Mouse (Mus musculus): ENCODE results near the gene Ccdc97. TPM values are rescaled to one million over a fixed set of nuclear protein-coding genes. Genes with fewer than 3 reads are reported as not detected.

Gene Ccdc97
- polyA plus RNA-seq, 1 experiment: 69.2 TPM

- DNase-seq: no peak
- TF ChIP-seq CTCF (IDR thresholded peaks at IDR 0.05; ENCODE audit: insufficient read depth, low read length): no peak
- no peak for TF ChIP-seq POLR2A (IDR thresholded peaks at IDR 0.05; ENCODE audit: borderline replicate concordance, extremely low read depth, low read depth, low read length)
- 65% methylated on average over 5 of the region's 5 CpGs for WGBS
- Histone ChIP-seq H3K4me3 (replicated peaks; ENCODE audit: extremely low read depth, low read depth, low read length) (no peak overlapping the region), H3K4me1 (ENCODE audit: control insufficient read depth, insufficient read depth, low read length) (peaks cover 25% of the 10 kb centered on the region)
Measured at GRCm38 (mm10) chr7:25711165-25711564, 7.7 kb downstream of the Ccdc97 start.

- WGBS: 8% methylated on average over 7 of the region's 7 CpGs
- no peak overlapping the region for H3K4me3 ChIP-seq (replicated peaks; ENCODE audit: extremely low read depth, low read depth, low read length)
- TF ChIP-seq CTCF (IDR thresholded peaks at IDR 0.05; ENCODE audit: insufficient read depth, low read length) (no peak), POLR2A (IDR thresholded peaks at IDR 0.05; ENCODE audit: borderline replicate concordance, extremely low read depth, low read depth, low read length) (peak; percentile 12; the same call in 1 of the 2 replicates)
- H3K4me1 ChIP-seq (ENCODE audit: control insufficient read depth, insufficient read depth, low read length): peaks cover 29% of the 10 kb centered on the region
- DNase-seq: no peak
Measured at GRCm38 (mm10) chr7:25710519-25711130, 8.3 kb downstream of the Ccdc97 start.

- 15% methylated on average over 12 of the region's 12 CpGs for WGBS
- peaks cover 29% of the 10 kb centered on the region for H3K4me1 ChIP-seq (ENCODE audit: control insufficient read depth, insufficient read depth, low read length)
- TF ChIP-seq CTCF (IDR thresholded peaks at IDR 0.05; ENCODE audit: insufficient read depth, low read length): no peak
- TF ChIP-seq POLR2A (IDR thresholded peaks at IDR 0.05; ENCODE audit: borderline replicate concordance, extremely low read depth, low read depth, low read length): no peak
- no peak for DNase-seq
- H3K4me3 ChIP-seq (replicated peaks; ENCODE audit: extremely low read depth, low read depth, low read length): no peak overlapping the region
Measured at GRCm38 (mm10) chr7:25709961-25710360, 8.9 kb downstream of the Ccdc97 start.

- TF ChIP-seq CTCF (IDR thresholded peaks at IDR 0.05; ENCODE audit: insufficient read depth, low read length) (no peak), POLR2A (IDR thresholded peaks at IDR 0.05; ENCODE audit: borderline replicate concordance, extremely low read depth, low read depth, low read length) (no peak; the same call in 1 of the 2 replicates)
- H3K4me3 ChIP-seq (replicated peaks; ENCODE audit: extremely low read depth, low read depth, low read length): peak overlapping the region; percentile 0
- WGBS: 24% methylated on average over 15 of the region's 15 CpGs
- peak; percentile 48 for DNase-seq
- H3K4me1 ChIP-seq (ENCODE audit: control insufficient read depth, insufficient read depth, low read length): peaks cover 29% of the 10 kb centered on the region
Measured at GRCm38 (mm10) chr7:25707581-25708292, 11.2 kb downstream of the Ccdc97 start.

GRCm38 (mm10) chr7:25706578-25707170 is 12.2 kb downstream of the Ccdc97 start:
- peaks cover 29% of the 10 kb centered on the region for H3K4me1 ChIP-seq (ENCODE audit: control insufficient read depth, insufficient read depth, low read length)
- H3K4me3 ChIP-seq (replicated peaks; ENCODE audit: extremely low read depth, low read depth, low read length): no peak overlapping the region
- DNase-seq: no peak
- no peak for TF ChIP-seq POLR2A (IDR thresholded peaks at IDR 0.05; ENCODE audit: borderline replicate concordance, extremely low read depth, low read depth, low read length)
- TF ChIP-seq CTCF (IDR thresholded peaks at IDR 0.05; ENCODE audit: insufficient read depth, low read length): no peak
- 38% methylated on average over 7 of the region's 7 CpGs for WGBS

GRCm38 (mm10) chr7:25705801-25706251 is 13.1 kb downstream of the Ccdc97 start:
- no peak overlapping the region for H3K4me3 ChIP-seq (replicated peaks; ENCODE audit: extremely low read depth, low read depth, low read length)
- peaks cover 29% of the 10 kb centered on the region for H3K4me1 ChIP-seq (ENCODE audit: control insufficient read depth, insufficient read depth, low read length)
- 30% methylated on average over 6 of the region's 6 CpGs for WGBS
- DNase-seq: no peak
- TF ChIP-seq POLR2A (IDR thresholded peaks at IDR 0.05; ENCODE audit: borderline replicate concordance, extremely low read depth, low read depth, low read length) (no peak), CTCF (IDR thresholded peaks at IDR 0.05; ENCODE audit: insufficient read depth, low read length) (no peak)

GRCm38 (mm10) chr7:25704716-25705364 is 14.0 kb downstream of the Ccdc97 start:
- H3K4me1 ChIP-seq (ENCODE audit: control insufficient read depth, insufficient read depth, low read length): peaks cover 19% of the 10 kb centered on the region
- TF ChIP-seq POLR2A (IDR thresholded peaks at IDR 0.05; ENCODE audit: borderline replicate concordance, extremely low read depth, low read depth, low read length): no peak
- no peak for TF ChIP-seq CTCF (IDR thresholded peaks at IDR 0.05; ENCODE audit: insufficient read depth, low read length)
- 57% methylated on average over 37 of the region's 37 CpGs for WGBS
- DNase-seq: no peak
- no peak overlapping the region for H3K4me3 ChIP-seq (replicated peaks; ENCODE audit: extremely low read depth, low read depth, low read length)

GRCm38 (mm10) chr7:25703793-25704494 is 14.9 kb downstream of the Ccdc97 start:
- TF ChIP-seq CTCF (IDR thresholded peaks at IDR 0.05; ENCODE audit: insufficient read depth, low read length): no peak
- no peak for TF ChIP-seq POLR2A (IDR thresholded peaks at IDR 0.05; ENCODE audit: borderline replicate concordance, extremely low read depth, low read depth, low read length)
- Histone ChIP-seq H3K4me3 (replicated peaks; ENCODE audit: extremely low read depth, low read depth, low read length) (no peak overlapping the region), H3K4me1 (ENCODE audit: control insufficient read depth, insufficient read depth, low read length) (peaks cover 18% of the 10 kb centered on the region)
- 62% methylated on average over 10 of the region's 10 CpGs for WGBS
- no peak for DNase-seq

- 99% methylated on average over 2 of the region's 2 CpGs for WGBS
- Histone ChIP-seq H3K4me1 (ENCODE audit: control insufficient read depth, insufficient read depth, low read length) (peaks cover 11% of the 10 kb centered on the region), H3K4me3 (replicated peaks; ENCODE audit: extremely low read depth, low read depth, low read length) (no peak overlapping the region)
- no peak for DNase-seq
- TF ChIP-seq POLR2A (IDR thresholded peaks at IDR 0.05; ENCODE audit: borderline replicate concordance, extremely low read depth, low read depth, low read length) (no peak), CTCF (IDR thresholded peaks at IDR 0.05; ENCODE audit: insufficient read depth, low read length) (no peak)
Measured at GRCm38 (mm10) chr7:25702350-25702749, 16.5 kb downstream of the Ccdc97 start.
